Comparison of ENCODE assay signal across 10 mouse cellular contexts in the genomic region with DNA sequence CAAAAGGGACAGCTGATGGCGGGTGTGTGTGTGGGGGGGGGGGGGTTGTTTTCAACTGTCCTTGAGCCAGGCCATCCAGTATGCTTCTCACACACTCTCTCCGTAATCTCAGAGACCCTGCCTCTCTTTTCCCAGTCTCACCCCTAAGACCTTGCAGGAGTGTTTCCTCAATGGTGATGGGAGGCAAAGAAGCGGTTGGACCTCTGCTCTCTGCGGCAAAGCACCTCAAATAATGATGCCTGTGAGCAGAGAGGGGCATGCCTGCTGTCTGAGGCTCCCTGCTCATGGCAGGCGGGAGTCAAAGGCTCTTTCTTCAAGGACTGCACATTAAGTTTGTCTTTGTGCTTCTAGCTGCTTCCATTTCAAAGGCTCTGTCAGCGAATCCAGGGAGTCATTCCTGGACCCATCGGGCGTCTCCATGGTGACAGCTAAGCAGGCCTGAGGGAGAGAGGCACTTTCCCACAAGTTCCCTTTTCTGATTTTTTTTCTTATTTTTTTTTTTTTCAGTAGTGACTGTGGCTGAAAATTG. TPM values are rescaled to one million over a fixed set of nuclear protein-coding genes. Genes with fewer than 3 reads are reported as not detected.
A peak's percentile ranks its signal among the peaks of the same experiment; 100 is the strongest.
DNase-seq lines count a peak whose midpoint lies in the region; ATAC-seq and TF ChIP-seq lines count a peak whose summit lies in the region.
"Had no signal": no experiment of that assay in that cellular context is flagged by ENCODE, and none has a peak within 500 bp of the region (broad histone marks: within the 10 kb centered on the region; RNA-seq: fewer than 3 reads in every experiment).

No protein-coding gene starts in this region.

- peaks cover 0 to 12% of the 10 kb centered on the region in 2 experiments; a peak in 2 of 4 replicates for H3K36me3 ChIP-seq in MEL (ENCODE audit: control insufficient read depth in 1 of 2, insufficient read depth in 2 of 2, low read length in 2 of 2)
- H3K36me3 ChIP-seq in embryonic facial prominence, embryonic 10.5 days (replicated peaks), result no peaks in the 10 kb centered on the region
- no peaks in the 10 kb centered on the region for H3K36me3 ChIP-seq in hindbrain, embryonic 16.5 days (ENCODE audit: control insufficient read depth, insufficient read depth, low read length)
- no peaks in the 10 kb centered on the region for H3K36me3 ChIP-seq in midbrain, embryonic 11.5 days (ENCODE audit: control insufficient read depth, insufficient read depth, low read length)

- H3K79me2 ChIP-seq in MEL (ENCODE audit: control insufficient read depth, insufficient read depth, low read length, poor library complexity), result no peaks in the 10 kb centered on the region

- no peak overlapping the region for H3K4me2 ChIP-seq in hindbrain, embryonic 16.5 days (ENCODE audit: low read length)
- H3K4me2 ChIP-seq in midbrain, embryonic 11.5 days, result peak overlapping the region; percentile 19; the same call in 1 of the 2 replicates

- peaks cover 4 to 21% of the 10 kb centered on the region in 2 experiments for H3K4me1 ChIP-seq in MEL (ENCODE audit: control insufficient read depth in 1 of 2, insufficient read depth in 2 of 2, low read length in 2 of 2)
- peaks cover 58% of the 10 kb centered on the region for H3K4me1 ChIP-seq in embryonic facial prominence, embryonic 10.5 days
- H3K4me1 ChIP-seq in hindbrain, embryonic 16.5 days (ENCODE audit: control insufficient read depth, insufficient read depth, low read depth, low read length), result peaks cover 31% of the 10 kb centered on the region
- H3K4me1 ChIP-seq in midbrain, embryonic 11.5 days (ENCODE audit: control insufficient read depth, insufficient read depth, low read length), result peaks cover 36% of the 10 kb centered on the region

- TF ChIP-seq CTCF in MEL (IDR thresholded peaks at IDR 0.05 in 2 of 3, conservative IDR thresholded peaks at IDR 0.05 in 1 of 3; ENCODE audit: control insufficient read depth in 1 of 3, insufficient read depth in 1 of 3, low read depth in 2 of 3, low read length in 3 of 3, poor library complexity in 1 of 3, severe bottlenecking in 1 of 3), result no peak

- no peak for TF ChIP-seq RAD21 in MEL (IDR thresholded peaks at IDR 0.05; ENCODE audit: low read depth, low read length)

- H3K9me3 ChIP-seq in MEL (replicated peaks; ENCODE audit: insufficient read depth, low read length), result no peaks in the 10 kb centered on the region
- no peaks in the 10 kb centered on the region for H3K9me3 ChIP-seq in embryonic facial prominence, embryonic 10.5 days
- no peaks in the 10 kb centered on the region for H3K9me3 ChIP-seq in hindbrain, embryonic 16.5 days (ENCODE audit: control insufficient read depth, low read length)
- no peaks in the 10 kb centered on the region; the same call in 1 of the 2 replicates for H3K9me3 ChIP-seq in midbrain, embryonic 11.5 days (ENCODE audit: control insufficient read depth, low read length)
- H3K9me3 ChIP-seq: megakaryocyte, embryonic 14.5 days had no signal

- no peak overlapping the region for H3K27ac ChIP-seq in MEL (ENCODE audit: control insufficient read depth, low read depth, low read length)
- H3K27ac ChIP-seq in embryonic facial prominence, embryonic 10.5 days (replicated peaks), result peak overlapping the region; percentile 77
- H3K27ac ChIP-seq in hindbrain, embryonic 16.5 days (ENCODE audit: low read depth, low read length), result peak overlapping the region; percentile 82
- peak overlapping the region; percentile 90 for H3K27ac ChIP-seq in midbrain, embryonic 11.5 days (ENCODE audit: low read depth, low read length)

- peak; percentile 63 for DNase-seq in MEL (ENCODE audit: low read depth, low spot score)
- DNase-seq in embryonic facial prominence, embryonic 10.5 days (ENCODE audit: low spot score), result peak; percentile 51
- peak; percentile 95 for DNase-seq in midbrain, embryonic 11.5 days (ENCODE audit: low spot score, missing footprints)
- no peak for DNase-seq in urinary bladder, postnatal 10 days (ENCODE audit: low spot score)
- DNase-seq in kidney, postnatal 10 days, result no peak
- no peak for DNase-seq in lung, postnatal 10 days

- no peak for TF ChIP-seq EP300 in MEL (IDR thresholded peaks at IDR 0.05; ENCODE audit: low read depth in 1 of 2, low read length in 2 of 2)

- ATAC-seq in hindbrain, embryonic 16.5 days, result peak; percentile 86
- ATAC-seq in midbrain, embryonic 11.5 days (ENCODE audit: low FRiP score), result peak; percentile 87
- no peak; the same call in 1 of the 2 replicates for ATAC-seq in megakaryocyte, adult 5-6 weeks (ENCODE audit: poor library complexity, severe bottlenecking)

- TF ChIP-seq POLR2A in MEL (IDR thresholded peaks at IDR 0.05; ENCODE audit: control insufficient read depth in 1 of 2, insufficient read depth in 1 of 2, low read depth in 1 of 2, low read length in 2 of 2, poor library complexity in 1 of 2), result no peak

- peaks cover 2% of the 10 kb centered on the region in 2 experiments; a peak in 1 of 4 replicates for H3K27me3 ChIP-seq in MEL (ENCODE audit: control insufficient read depth in 1 of 2, insufficient read depth in 2 of 2, low read length in 2 of 2)
- H3K27me3 ChIP-seq in embryonic facial prominence, embryonic 10.5 days (replicated peaks; ENCODE audit: low read depth, poor library complexity, severe bottlenecking), result 0 out of 2 replicates have a peak, but pooled peaks cover 7% of the 10 kb centered on the region
- H3K27me3 ChIP-seq in hindbrain, embryonic 16.5 days (replicated peaks; ENCODE audit: control insufficient read depth, insufficient read depth, low read length), result no peaks in the 10 kb centered on the region
- no peaks in the 10 kb centered on the region for H3K27me3 ChIP-seq in midbrain, embryonic 11.5 days (ENCODE audit: control insufficient read depth, insufficient read depth, low read length)
- H3K27me3 ChIP-seq: megakaryocyte, embryonic 14.5 days had no signal

- no peak overlapping the region for H3K9ac ChIP-seq in MEL (ENCODE audit: control insufficient read depth, low read depth, low read length, poor library complexity, severe bottlenecking)
- peak overlapping the region; percentile 37; the same call in 1 of the 2 replicates for H3K9ac ChIP-seq in hindbrain, embryonic 16.5 days (ENCODE audit: low read depth, low read length)
- peak overlapping the region; percentile 30; the same call in 1 of the 2 replicates for H3K9ac ChIP-seq in midbrain, embryonic 11.5 days (ENCODE audit: low read length)

- no peak overlapping the region for H3K4me3 ChIP-seq in MEL (ENCODE audit: control insufficient read depth in 1 of 2, insufficient read depth in 1 of 2, low read depth in 2 of 2, low read length in 2 of 2)
- no peak overlapping the region for H3K4me3 ChIP-seq in embryonic facial prominence, embryonic 10.5 days
- no peak overlapping the region for H3K4me3 ChIP-seq in hindbrain, embryonic 16.5 days (ENCODE audit: low read length)
- H3K4me3 ChIP-seq in midbrain, embryonic 11.5 days (ENCODE audit: low read depth, low read length), result no peak overlapping the region
- H3K4me3 ChIP-seq: megakaryocyte, embryonic 14.5 days had no signal

- 28% methylated on average over 8 of the region's 8 CpGs for WGBS in embryonic facial prominence, embryonic 10.5 days
- 10% methylated on average over 8 of the region's 8 CpGs for WGBS in hindbrain, embryonic 16.5 days
- WGBS in midbrain, embryonic 11.5 days, result 13% methylated on average over 8 of the region's 8 CpGs

TF ChIP-seq in MEL, 35 proteins besides CTCF, POLR2A, EP300 and RAD21:
- TF ChIP-seq NRF1 (IDR thresholded peaks at IDR 0.05; ENCODE audit: insufficient read depth, low read depth, low read length, poor library complexity, severe bottlenecking) (no peak), ZNF384 (IDR thresholded peaks at IDR 0.05; ENCODE audit: low read depth, low read length) (peak; percentile 95), E2F4 (IDR thresholded peaks at IDR 0.05; ENCODE audit: borderline replicate concordance, low read depth, low read length) (no peak)
TF ChIP-seq in MEL: peak in this region for 1.

RNA-seq across cellular contexts. Expression of gene Medag, which starts 31.1 kb away (rescaled TPM):
- not detected in 2 replicates for total RNA-seq in MEL (2012; rRNA removed)
- polyA plus RNA-seq in MEL (2012; ENCODE audit: insufficient read depth in 1 of 2, insufficient read length in 2 of 2, low read depth in 1 of 2, low replicate concordance in 2 of 2, missing spikeins in 1 of 2), result not detected
- 0.17 and 0.38 TPM in 2 replicates for polyA plus RNA-seq in embryonic facial prominence, embryonic 10.5 days (2016; fragmentation: Nextera tagmentation; extraction: Ambion mirVana)
- 6.4 and 6.5 TPM in 2 replicates for polyA plus RNA-seq in hindbrain, embryonic 16.5 days (2015; fragmentation: Nextera tagmentation; extraction: Ambion mirVana)
- polyA plus RNA-seq in midbrain, embryonic 11.5 days (2014; fragmentation: Nextera tagmentation; extraction: Ambion mirVana), result 0.51 and 0.66 TPM in 2 replicates
- total RNA-seq in megakaryocyte, adult 5-6 weeks (2015), result not detected in 2 replicates
- not detected in 2 replicates for total RNA-seq in megakaryocyte, adult 5-6 weeks (2017)

RNA-seq across cellular contexts. Expression of gene Tex26, which starts 59.0 kb away (rescaled TPM):
- not detected in 2 replicates for total RNA-seq in MEL (2012; rRNA removed)
- polyA plus RNA-seq in MEL (2012; ENCODE audit: insufficient read depth in 1 of 2, insufficient read length in 2 of 2, low read depth in 1 of 2, low replicate concordance in 2 of 2, missing spikeins in 1 of 2), result not detected
- polyA plus RNA-seq in embryonic facial prominence, embryonic 10.5 days (2016; fragmentation: Nextera tagmentation; extraction: Ambion mirVana), result 0.62 and 1.1 TPM in 2 replicates
- polyA plus RNA-seq in hindbrain, embryonic 16.5 days (2015; fragmentation: Nextera tagmentation; extraction: Ambion mirVana), result 0.82 and 1.4 TPM in 2 replicates
- polyA plus RNA-seq in midbrain, embryonic 11.5 days (2014; fragmentation: Nextera tagmentation; extraction: Ambion mirVana), result 1.2 and 1.5 TPM in 2 replicates
- not detected in 2 replicates for total RNA-seq in megakaryocyte, adult 5-6 weeks (2015)
- not detected in 2 replicates for total RNA-seq in megakaryocyte, adult 5-6 weeks (2017)
- polyA plus RNA-seq: gonadal fat pad, adult 2 months had no signal

Comparison
In these comparisons a context has a peak if more than half of its experiments do, and no peak if none do; other contexts are left out.
1. DNase-seq: peak in MEL (single experiment), embryonic facial prominence, embryonic 10.5 days (single experiment) and midbrain, embryonic 11.5 days (single experiment); none in urinary bladder, postnatal 10 days (single experiment), kidney, postnatal 10 days (single experiment) and lung, postnatal 10 days (single experiment).